Mouse (Mus musculus) testis, postnatal 10 days (tissue): ENCODE measurements around the gene Dhh.

ENCODE experiments used
- DNase-seq: peaks from one replicate; pipeline ENCODE4 v3.0.0; 2021; ENCODE audit warnings: low spot score

Dhh gene

GRCm38 (mm10) chr15:98916016-98916415 lies 17.7 kb upstream of the Dhh start:
- no peak for DNase-seq

DNA sequence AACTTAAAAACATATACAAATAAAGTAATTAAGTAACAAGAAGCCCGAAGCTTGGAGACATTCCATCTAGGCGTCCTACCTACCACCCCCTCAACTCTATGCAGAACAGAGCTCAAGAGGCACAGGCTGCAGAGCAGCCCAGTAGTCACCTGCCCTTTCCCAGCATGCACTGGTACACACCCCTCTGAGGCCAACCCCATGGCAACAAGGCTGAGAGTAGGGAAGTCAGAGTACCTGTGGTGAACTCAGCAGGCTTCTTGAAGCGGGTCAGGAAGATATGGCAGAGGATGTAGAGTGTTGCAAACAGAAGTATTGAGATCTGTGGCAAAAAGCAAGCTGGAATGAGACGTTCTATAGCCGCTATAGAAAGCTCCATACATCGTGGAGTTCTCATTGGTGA lies 16.6 kb upstream of the Dhh start:
- DNase-seq = no peak

- DNase-seq = peak; percentile 63
Measured at GRCm38 (mm10) chr15:98904692-98905091, 6.4 kb upstream of the Dhh start.

DNA sequence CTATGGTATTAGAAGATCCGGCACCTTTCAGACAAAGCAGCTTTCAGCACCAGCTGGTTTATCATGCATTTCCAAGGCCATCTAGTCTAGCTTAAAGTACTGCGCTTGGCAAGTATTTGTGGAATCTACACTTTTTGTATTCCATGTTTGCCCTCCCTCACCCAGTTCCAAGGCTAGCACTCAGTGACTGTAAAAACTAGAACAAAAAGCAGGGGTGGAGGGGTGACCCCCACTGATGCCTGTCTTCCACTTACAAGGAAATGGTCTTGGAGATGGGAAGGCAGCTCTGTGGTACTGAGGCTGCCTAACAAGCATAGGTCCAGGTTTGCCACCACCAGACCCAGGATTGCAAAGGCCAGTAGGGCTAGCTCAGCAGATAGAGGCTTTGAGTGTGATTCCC lies 4.3 kb upstream of the Dhh start:
- DNase-seq = no peak

- DNase-seq = no peak
Measured at GRCm38 (mm10) chr15:98901530-98901929, 3.2 kb upstream of the Dhh start.

GRCm38 (mm10) chr15:98897495-98897894 lies 845 bp downstream of the Dhh start:
- DNase-seq = peak; percentile 64

DNA sequence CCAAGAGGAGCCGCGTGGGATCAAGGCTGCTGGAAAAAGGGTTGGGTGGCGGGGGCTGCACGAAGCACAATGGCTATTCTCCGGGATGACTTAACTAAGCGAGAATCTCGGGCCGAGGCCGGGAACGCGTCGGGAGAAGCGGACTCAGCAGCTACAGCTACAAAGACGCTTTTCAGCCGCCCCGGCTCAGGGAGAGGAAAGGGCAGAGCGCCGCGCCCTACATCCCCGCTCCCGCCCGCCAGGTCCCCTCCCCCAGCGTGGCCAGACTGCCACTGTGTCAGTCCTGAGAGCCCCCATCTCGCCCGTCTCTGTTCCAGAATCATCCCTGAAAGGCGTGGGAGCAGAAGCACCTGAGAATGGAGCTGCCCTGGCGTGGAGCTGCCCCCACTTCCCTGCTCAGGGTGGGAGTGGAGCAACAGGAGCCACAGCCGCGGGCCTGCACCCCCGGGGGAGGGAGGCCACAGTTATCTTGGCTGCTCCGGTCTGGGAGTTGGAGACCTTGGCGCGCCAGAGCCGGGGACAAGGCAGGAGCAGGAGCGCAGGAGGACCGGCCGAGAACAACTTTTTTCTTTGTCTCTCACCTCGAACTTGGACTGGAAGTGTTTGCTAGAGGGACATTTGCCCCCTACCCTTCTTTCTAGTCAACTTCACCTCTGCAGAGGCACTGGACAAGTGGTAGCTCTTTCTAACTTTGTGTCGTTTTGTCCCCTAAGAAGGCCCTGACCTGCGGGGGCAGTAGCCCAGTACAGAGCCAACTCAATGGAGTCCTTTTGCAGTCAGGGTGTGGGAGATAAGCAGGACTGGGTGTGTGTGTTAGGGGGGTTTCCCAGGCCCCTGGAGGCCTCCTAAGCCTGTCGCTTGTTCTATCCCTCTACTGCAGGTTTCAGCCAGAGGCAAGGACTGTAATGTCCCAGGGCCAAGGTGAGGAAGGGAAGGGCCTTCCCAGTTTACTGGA lies 2.4 kb downstream of the Dhh start:
- peak; percentile 84 for DNase-seq

DNA sequence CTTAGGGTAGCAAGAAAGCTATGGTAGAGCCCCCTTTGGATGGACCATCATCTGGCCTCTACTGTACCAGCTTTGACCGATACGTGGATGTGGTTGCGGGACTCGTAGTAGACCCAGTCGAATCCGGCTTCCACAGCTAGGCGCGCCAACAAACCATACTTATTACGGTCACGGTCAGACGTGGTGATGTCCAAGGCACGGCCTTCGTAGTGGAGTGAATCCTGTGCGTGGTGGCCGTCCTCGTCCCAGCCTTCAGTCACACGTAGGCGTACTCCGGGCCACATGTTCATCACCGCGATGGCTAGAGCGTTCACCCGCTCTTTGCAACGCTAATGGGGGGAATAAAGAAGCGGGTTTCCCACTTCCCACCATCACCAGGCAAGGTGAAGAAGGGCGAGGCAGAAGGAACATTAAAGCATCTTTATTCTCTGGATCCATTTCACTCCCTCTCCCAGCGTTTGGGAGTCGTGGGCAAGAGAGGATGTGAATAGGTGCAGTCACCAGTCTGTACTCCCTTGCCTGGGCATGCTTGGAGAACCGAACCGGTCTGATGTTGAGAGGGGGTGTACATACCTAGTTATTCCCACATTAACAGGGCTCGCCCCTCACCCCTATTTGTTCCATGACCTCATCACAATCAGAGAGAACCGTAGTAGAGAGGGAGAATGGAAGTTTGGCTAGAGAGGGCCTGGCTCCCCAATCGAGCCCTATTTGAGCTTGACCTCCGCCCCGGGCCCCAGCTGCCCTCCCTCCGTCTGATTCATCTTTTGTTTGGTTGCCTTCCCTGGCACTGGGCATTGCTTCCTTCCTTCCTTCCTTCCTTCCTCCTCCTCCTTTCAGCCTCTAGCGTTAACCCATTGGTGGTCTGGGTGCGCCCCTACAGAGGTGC lies 3.4 kb downstream of the Dhh start:
- no peak for DNase-seq

GRCm38 (mm10) chr15:98893940-98894745 lies 4.2 kb downstream of the Dhh start, which contains the start of gene Rhebl1:
TSS of gene Rhebl1 (minus strand) at chr15:98894540.
- no peak for DNase-seq

DNA sequence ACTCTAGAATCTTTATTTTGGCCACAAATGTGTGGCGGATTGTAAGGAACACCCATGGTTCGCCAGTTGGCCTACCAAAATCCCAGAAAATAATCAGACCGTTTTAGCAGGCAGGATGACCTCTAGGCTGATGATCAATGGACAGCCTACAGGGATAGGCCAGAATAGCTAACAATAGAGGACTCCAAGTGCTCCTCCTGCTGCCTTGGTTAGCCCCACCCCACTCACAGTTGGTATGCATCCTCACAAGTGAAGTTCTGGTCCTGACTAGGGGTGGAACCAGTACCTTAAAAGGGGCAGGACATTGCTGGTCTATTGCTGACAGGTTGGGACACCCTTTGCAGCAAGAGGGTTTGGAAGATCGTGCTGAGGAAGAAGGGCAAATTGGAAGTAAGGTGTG lies 5.3 kb downstream of the Dhh start:
- no peak for DNase-seq

DNA sequence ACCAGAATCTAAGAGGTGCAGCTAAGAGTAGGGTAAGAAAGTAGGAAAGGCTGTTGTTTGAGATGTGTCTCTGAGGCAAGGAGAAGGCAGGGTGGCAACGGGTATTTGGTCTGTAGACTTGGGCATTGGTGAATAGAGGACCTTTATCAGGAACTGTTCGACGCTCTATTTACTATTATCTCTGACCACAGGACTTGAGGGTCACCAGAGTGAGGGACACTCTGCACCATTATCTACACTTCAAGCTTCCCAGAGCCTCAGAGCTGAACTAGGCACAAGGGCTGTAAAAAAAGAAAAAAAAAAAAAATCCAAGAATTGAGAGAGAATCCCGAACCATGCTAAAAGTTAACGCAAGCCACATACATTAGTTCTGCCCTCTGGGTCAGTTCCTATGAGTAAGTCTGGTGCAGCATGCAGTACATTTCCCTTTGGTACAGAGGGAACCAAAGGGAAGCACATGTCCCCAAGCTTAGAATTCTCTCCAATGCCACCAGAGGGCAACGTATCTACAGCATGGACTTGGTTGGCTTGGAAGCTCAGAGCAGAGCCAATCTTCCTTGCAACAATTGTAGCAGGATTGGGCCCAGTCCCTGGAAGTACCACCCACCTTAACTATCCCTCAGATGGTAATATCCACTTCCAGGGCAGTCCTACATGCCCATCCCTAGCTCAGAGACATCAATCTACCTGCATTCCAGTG lies 6.3 kb downstream of the Dhh start:
- no peak for DNase-seq

DNA sequence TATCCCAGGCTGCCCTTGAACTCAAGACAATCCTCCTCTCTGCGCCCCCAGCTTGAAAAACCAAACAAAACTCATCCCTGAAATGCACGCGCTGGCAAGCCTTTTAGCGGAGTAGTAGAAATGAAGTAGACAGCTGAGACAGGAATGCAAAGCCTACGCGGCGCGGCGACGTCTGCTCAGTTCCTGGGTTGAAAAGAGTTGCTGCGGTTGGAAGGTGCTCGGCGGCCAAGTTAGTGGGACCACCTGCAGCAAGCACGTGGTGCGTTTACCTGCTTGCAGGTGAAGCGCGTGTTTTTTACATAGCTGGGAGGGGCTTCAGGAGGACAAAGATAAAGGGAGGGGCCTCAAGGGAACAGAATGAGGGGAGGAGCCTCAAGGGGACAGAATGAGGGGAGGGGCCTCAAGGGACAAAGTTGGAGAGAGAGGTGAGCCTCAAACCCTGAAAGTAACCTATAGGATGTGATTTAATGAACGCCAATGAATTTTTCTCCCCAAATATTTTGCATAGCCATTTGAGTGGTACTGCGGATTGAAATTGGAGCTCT lies 7.1 kb downstream of the Dhh start:
- DNase-seq = no peak

DNA sequence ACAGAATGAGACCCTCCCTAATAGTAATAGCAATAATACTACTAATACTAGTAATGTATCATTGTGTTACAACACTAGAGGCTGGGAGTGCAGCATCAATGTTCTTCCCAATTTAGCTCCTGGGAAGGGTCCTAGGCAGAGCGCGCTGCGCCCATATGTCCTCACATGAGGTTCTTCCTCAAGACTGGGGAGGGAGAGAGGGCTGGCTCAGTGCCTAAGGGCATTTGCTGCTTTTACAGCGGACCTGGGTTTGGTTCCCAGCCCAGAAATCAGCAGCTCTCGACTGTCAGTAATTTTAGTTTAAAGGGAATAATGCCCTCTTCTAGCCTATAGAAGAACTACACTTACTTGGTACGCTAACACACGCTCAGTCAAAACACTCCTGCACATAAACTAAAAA lies 10.8 kb downstream of the Dhh start:
- no peak for DNase-seq

DNA sequence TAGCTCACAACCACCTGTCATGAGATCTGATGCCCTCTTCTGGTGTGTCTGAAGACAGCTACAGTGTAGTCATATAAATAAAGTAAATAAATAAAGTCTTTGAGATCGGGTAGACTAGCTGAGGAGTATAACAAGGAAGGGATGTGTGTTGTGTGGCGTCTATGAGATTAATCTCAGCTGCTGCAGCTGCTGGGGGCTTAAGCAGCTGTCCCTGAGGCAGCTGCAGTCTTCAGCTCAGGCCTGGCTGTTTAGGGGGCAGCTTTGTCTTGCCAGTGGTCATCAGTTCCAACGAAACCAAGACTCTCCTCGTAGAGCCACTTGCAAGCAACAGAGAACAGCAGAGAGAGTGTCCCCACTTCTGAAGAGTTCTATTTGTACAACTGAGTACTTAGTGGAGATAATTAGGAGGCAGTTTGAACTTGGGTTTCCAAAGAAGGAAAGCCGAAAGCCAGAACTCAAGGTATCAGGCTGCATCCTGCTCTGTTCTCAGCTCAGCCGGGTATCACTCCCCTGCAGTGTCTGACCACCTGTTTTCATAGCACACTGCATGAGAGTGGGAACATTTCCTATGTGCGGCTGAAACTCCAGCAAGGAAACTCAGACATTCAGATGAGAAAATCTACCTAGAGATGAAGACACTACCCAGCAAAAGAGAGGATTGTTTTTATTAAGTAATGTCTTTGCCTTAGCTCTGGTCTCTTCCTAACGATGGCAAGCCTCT lies 11.5 kb downstream of the Dhh start:
- DNase-seq = no peak

GRCm38 (mm10) chr15:98884106-98884505 lies 14.2 kb downstream of the Dhh start:
- no peak for DNase-seq

- no peak for DNase-seq
Measured at GRCm38 (mm10) chr15:98883661-98884060, 14.7 kb downstream of the Dhh start.

DNA sequence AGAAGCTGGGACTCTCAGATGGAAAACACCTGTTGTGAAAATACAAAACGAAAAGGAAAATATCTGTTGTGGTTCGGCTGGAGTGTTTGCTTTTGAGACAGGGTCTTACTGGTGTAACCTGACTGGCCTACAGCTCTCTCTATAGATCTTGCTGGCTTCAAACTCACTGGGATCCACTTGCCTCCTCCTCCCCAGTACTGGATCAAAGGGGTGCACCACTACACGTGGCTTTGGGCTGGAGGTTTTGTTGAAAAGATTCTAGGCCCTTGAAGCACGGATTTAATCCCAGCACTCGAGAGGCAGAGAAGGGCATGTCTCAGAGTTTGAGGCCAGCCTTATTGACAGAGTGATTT lies 16.7 kb downstream of the Dhh start:
- DNase-seq = no peak

DNA sequence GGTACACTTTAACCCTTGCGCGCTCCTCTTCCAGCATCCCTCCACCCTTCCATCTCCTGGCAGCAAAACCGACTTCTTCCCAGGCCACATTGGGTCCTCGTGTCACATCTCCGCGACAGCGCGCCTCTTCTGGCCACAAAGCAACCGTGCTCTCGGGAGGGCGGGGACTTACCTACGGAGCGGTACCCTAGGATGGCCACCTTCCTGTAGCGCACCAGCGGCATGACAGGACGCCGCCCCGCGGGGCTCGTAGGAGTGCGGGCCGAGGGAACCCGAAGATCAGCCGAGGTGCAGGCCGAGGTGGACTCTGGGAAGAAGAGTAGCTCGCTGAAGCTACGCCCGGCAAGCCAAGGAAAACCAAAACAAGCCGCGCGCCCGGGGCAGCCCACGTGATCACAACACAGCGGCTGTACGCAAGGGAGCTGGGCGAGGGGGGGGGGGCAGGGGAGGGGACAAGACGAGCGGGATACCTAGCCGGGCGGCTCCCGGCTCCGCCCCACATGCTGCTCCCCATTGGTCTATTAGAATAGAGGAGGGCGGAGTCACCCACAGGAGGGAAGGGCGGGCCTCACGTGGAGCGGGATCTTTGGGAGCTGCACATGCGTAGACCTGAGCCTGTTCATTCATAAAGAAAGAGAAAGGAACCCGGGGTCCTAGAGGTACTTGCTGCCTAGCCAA lies 17.2 kb downstream of the Dhh start:
- DNase-seq = peak; percentile 89

DNA sequence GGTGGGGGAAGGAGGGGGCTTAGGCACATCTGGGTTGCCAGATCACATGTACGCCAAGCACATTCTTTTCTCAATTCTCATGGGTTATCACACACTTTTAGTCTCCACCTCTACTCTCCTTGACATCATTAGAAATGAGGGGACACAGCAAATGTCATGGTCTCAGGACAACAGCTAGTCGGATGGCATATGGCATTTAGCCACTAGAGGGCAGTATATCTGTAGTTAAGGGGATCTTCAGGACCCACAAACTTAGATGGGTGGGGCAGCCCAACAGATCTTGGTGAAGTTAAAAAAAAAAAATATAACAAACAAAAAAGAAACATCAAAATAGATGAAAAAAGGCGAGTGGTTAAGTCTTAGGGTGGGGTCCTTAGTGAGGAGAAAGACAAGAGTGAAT lies 21.0 kb downstream of the Dhh start:
- peak; percentile 76 for DNase-seq
